Mouse (Mus musculus): ENCODE measurements around the gene Oprd1. TPM values are rescaled to one million over a fixed set of nuclear protein-coding genes. Genes with fewer than 3 reads are reported as not detected.

The Oprd1 gene
- polyA plus RNA-seq (2014; fragmentation: Nextera tagmentation; extraction: Ambion mirVana) = not detected in 2 replicates

DNA sequence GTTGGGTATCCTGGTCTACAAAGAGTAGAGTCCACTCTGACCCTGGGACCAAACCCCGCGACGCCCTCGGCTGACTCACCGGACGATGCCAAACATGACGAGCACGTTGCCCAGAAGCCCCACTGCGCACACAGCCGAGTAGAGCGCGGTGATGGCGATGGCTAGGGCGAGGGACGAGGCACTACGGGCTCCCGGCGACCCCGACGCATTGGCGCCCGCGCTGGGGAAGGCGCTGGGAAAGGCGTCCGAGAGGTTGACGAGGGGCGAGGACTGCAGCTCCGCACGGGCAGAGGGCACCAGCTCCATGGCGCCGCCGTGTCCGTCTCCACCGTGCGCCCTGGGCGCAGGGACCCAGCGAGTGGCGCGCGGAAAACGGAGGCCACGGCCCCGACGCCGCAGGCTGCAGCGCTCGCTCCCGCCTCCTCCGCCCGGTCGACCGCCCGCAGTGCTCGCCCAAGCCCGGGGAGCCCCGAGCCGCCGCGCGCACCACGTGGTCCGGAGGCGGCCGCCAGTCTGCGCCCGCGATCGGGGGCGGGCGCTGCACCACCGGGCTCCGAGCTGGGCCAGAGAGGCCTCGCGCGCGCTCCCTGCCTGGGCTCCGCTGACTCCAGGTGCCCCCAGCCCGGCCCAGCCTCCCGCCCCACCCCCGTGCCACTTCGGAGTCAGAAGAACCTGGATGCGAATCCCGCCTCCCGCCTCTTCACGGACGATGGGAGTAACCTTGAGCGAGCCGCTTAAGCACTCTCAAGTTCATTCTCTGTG is at the start of gene Oprd1:
Oprd1 (minus strand) TSS at position 407 of the 762 bp plus-strand sequence.
- Histone ChIP-seq H3K9ac (ENCODE audit: low read length) (no peak within 1 kb of the TSS), H3K36me3 (ENCODE audit: control insufficient read depth, insufficient read depth, low read length) (no peaks in the 10 kb centered on the region), H3K9me3 (ENCODE audit: control insufficient read depth, low read length) (no peaks in the 10 kb centered on the region), H3K4me1 (replicated peaks; ENCODE audit: control insufficient read depth, insufficient read depth, low read length) (no peaks in the 10 kb centered on the region), H3K27me3 (ENCODE audit: control insufficient read depth, insufficient read depth, low read length) (peaks cover 36% of the 10 kb centered on the region), H3K4me3 (ENCODE audit: low read depth, low read length) (peak within 1 kb of the TSS; percentile 34), H3K27ac (ENCODE audit: low read depth, low read length) (no peak within 1 kb of the TSS), H3K4me2 (ENCODE audit: low read depth, low read length, severe bottlenecking) (peak within 1 kb of the TSS; percentile 57)
- WGBS = under 1% methylated on average over 78 of the region's 89 CpGs
- DNase-seq (ENCODE audit: low spot score) (peak; percentile 57), ATAC-seq (replicated peaks; ENCODE audit: low FRiP score) (no peak)

DNA sequence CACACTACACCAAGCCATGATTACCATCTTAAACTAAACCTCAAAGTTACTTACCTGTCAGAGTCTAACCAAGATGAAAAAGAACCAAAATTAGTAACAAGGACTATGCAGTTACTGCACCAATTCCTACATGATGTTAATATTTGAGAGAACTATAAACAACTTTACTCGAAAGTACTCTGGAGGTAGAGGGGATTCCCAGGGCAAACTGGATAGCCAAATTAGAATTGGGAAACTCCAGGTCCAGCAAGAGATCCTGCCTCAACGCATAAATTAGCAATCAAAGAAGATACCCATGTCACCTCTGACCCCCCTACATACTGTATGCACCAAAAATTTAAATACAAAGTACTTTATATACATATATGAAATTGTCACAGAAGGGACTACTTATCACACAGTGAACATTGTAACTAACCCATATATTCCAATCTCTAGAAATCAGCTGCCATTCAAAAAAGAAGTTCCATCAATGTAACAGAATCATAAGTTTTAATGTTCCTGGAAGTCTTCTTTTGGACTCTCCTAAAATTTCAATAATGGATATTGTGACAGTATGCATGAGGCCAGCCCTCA is 43.6 kb upstream of the Oprd1 start:
- H3K27me3 ChIP-seq (ENCODE audit: control insufficient read depth, insufficient read depth, low read length) = no peaks in the 10 kb centered on the region
- H3K36me3 ChIP-seq (ENCODE audit: control insufficient read depth, insufficient read depth, low read length) = peaks cover 5% of the 10 kb centered on the region; the same call in 1 of the 2 replicates
- H3K4me2 ChIP-seq (ENCODE audit: low read depth, low read length, severe bottlenecking) = no peak overlapping the region
- no peaks in the 10 kb centered on the region for H3K4me1 ChIP-seq (replicated peaks; ENCODE audit: control insufficient read depth, insufficient read depth, low read length)
- ATAC-seq (replicated peaks; ENCODE audit: low FRiP score) = no peak
- H3K27ac ChIP-seq (ENCODE audit: low read depth, low read length) = no peak overlapping the region
- no peak overlapping the region for H3K4me3 ChIP-seq (ENCODE audit: low read depth, low read length)
- no peaks in the 10 kb centered on the region for H3K9me3 ChIP-seq (ENCODE audit: control insufficient read depth, low read length)
- DNase-seq (ENCODE audit: low spot score) = no peak
- 88% methylated on average over 2 of the region's 2 CpGs for WGBS
- no peak overlapping the region for H3K9ac ChIP-seq (ENCODE audit: low read length)

DNA sequence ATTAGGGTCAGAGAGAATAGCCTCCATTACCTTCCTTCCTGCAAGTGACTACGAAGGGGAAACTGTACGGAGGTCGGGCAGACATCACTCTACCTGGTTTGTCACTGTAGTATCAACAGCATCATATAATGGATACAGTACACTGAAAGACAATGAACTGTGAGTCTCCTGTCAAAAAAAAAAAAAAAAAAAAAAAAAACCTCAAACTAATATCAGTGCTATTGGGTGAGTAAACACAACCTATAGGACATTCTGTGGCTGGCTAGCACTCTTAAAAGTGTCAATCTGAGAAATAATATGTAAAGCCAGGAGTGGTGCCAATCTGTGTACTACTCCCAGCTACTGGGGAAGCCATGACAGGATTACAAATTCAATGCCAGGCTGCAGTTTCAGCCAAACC is 38.9 kb upstream of the Oprd1 start:
- Histone ChIP-seq H3K27me3 (ENCODE audit: control insufficient read depth, insufficient read depth, low read length) (no peaks in the 10 kb centered on the region), H3K9ac (ENCODE audit: low read length) (no peak overlapping the region), H3K4me1 (replicated peaks; ENCODE audit: control insufficient read depth, insufficient read depth, low read length) (no peaks in the 10 kb centered on the region), H3K36me3 (ENCODE audit: control insufficient read depth, insufficient read depth, low read length) (peaks cover 5% of the 10 kb centered on the region; the same call in 1 of the 2 replicates), H3K4me2 (ENCODE audit: low read depth, low read length, severe bottlenecking) (no peak overlapping the region), H3K4me3 (ENCODE audit: low read depth, low read length) (no peak overlapping the region), H3K27ac (ENCODE audit: low read depth, low read length) (no peak overlapping the region), H3K9me3 (ENCODE audit: control insufficient read depth, low read length) (no peaks in the 10 kb centered on the region)
- DNase-seq (ENCODE audit: low spot score) (no peak), ATAC-seq (replicated peaks; ENCODE audit: low FRiP score) (no peak)
- 92% methylated on average over 3 of the region's 3 CpGs for WGBS

DNA sequence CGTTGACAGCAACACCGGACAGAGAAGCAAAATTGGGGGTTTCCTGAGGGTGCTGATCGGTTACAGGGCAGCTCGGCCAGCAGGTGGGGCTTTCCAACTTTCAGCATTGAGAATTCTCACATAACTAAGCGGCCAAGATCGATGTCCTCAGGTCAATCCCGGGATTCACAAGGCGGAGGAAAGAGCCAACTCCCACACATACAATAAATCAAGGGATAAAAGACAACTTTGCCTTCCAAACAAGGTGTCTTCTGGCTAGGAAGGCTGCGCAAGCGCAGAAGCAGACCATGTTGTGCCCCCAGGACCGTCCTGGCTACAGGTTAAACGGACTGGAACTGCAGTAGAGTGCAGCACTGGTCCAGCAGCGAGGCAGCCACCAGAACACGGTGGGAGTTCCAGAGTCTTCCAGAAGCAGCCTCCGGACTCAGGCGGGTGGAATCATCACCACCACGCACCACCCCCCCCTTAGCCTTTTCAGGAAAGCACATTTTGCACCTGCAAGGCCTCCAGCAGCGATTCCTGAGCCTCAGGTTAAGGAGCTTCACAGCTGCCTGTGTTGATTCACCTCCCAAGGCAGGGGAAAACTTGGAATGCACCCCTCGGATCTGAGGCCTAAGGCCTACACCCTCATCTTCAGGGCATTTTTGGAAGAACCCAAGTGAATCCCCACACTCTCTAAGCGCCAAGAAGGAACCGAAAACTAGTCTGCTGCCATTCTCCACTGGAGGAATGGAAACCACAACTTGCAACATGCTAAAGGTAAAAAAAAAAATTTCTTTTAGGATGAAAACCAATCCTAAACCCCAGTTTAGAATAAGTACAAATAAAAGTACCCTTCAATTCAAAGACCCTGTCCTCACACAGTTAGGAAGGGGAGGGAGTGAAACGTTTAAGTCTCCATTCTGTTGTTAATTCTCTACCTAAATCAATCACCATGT is 37.7 kb upstream of the Oprd1 start:
- no peak for ATAC-seq (replicated peaks; ENCODE audit: low FRiP score)
- no peaks in the 10 kb centered on the region for H3K9me3 ChIP-seq (ENCODE audit: control insufficient read depth, low read length)
- H3K27me3 ChIP-seq (ENCODE audit: control insufficient read depth, insufficient read depth, low read length) = no peaks in the 10 kb centered on the region
- no peak overlapping the region for H3K9ac ChIP-seq (ENCODE audit: low read length)
- 67% methylated on average over 22 of the region's 22 CpGs for WGBS
- H3K4me2 ChIP-seq (ENCODE audit: low read depth, low read length, severe bottlenecking) = no peak overlapping the region
- DNase-seq (ENCODE audit: low spot score) = no peak
- peaks cover 5% of the 10 kb centered on the region; the same call in 1 of the 2 replicates for H3K36me3 ChIP-seq (ENCODE audit: control insufficient read depth, insufficient read depth, low read length)
- H3K27ac ChIP-seq (ENCODE audit: low read depth, low read length) = no peak overlapping the region
- no peak overlapping the region for H3K4me3 ChIP-seq (ENCODE audit: low read depth, low read length)
- H3K4me1 ChIP-seq (replicated peaks; ENCODE audit: control insufficient read depth, insufficient read depth, low read length) = no peaks in the 10 kb centered on the region

DNA sequence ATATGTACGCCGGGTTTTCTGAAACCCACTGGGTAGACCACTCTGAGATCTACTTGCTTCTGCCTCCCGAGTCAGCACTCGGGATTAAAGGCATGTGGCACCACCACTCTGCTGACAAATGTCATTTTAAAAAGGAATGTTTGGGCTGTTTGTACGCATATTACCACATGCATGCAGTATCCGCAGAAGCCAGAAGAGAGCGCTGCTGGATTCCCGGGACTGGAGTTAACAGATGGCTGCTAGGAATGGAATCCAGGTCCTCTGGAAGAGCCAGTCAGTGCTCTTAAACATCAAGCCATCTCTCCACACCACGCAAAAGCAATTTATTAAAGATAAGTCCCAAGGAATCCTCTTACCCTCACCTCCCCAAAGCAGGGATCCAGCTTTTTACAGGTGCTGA is 36.4 kb upstream of the Oprd1 start:
- Histone ChIP-seq H3K4me2 (ENCODE audit: low read depth, low read length, severe bottlenecking) (no peak overlapping the region), H3K9ac (ENCODE audit: low read length) (no peak overlapping the region), H3K9me3 (ENCODE audit: control insufficient read depth, low read length) (no peaks in the 10 kb centered on the region), H3K36me3 (ENCODE audit: control insufficient read depth, insufficient read depth, low read length) (peaks cover 3% of the 10 kb centered on the region; the same call in 1 of the 2 replicates), H3K4me3 (ENCODE audit: low read depth, low read length) (no peak overlapping the region), H3K4me1 (replicated peaks; ENCODE audit: control insufficient read depth, insufficient read depth, low read length) (no peaks in the 10 kb centered on the region), H3K27ac (ENCODE audit: low read depth, low read length) (no peak overlapping the region), H3K27me3 (ENCODE audit: control insufficient read depth, insufficient read depth, low read length) (no peaks in the 10 kb centered on the region)
- ATAC-seq (replicated peaks; ENCODE audit: low FRiP score) (no peak), DNase-seq (ENCODE audit: low spot score) (peak; percentile 67)
- 78% methylated on average over 9 of the region's 9 CpGs for WGBS

DNA sequence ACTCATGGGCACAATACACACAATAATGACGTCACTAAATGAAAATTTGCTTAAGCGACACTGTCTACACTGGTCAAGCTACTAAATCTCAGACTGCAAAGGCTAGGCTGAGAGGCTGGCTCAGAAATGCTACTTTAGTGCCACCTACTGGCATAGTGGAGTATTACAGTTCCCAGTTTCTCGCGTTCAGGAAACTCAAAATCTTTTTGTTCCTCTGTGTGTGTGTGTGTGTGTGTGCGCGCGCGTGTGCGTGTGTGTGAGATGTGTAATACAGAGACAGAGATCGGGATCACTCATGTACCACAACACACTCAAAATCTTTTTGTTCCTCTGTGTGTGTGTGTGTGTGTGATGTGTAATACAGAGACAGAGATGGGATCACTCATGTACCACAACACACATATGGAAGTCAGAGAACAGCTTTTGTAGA is 34.4 kb upstream of the Oprd1 start:
- H3K4me1 ChIP-seq (replicated peaks; ENCODE audit: control insufficient read depth, insufficient read depth, low read length) = no peaks in the 10 kb centered on the region
- H3K9me3 ChIP-seq (ENCODE audit: control insufficient read depth, low read length) = no peaks in the 10 kb centered on the region
- no peaks in the 10 kb centered on the region for H3K36me3 ChIP-seq (ENCODE audit: control insufficient read depth, insufficient read depth, low read length)
- no peak overlapping the region for H3K4me3 ChIP-seq (ENCODE audit: low read depth, low read length)
- 8% methylated on average over 10 of the region's 10 CpGs for WGBS
- H3K4me2 ChIP-seq (ENCODE audit: low read depth, low read length, severe bottlenecking) = no peak overlapping the region
- DNase-seq (ENCODE audit: low spot score) (peak; percentile 81), ATAC-seq (replicated peaks; ENCODE audit: low FRiP score) (peak; percentile 82)
- H3K27ac ChIP-seq (ENCODE audit: low read depth, low read length) = no peak overlapping the region
- H3K27me3 ChIP-seq (ENCODE audit: control insufficient read depth, insufficient read depth, low read length) = no peaks in the 10 kb centered on the region
- no peak overlapping the region for H3K9ac ChIP-seq (ENCODE audit: low read length)

DNA sequence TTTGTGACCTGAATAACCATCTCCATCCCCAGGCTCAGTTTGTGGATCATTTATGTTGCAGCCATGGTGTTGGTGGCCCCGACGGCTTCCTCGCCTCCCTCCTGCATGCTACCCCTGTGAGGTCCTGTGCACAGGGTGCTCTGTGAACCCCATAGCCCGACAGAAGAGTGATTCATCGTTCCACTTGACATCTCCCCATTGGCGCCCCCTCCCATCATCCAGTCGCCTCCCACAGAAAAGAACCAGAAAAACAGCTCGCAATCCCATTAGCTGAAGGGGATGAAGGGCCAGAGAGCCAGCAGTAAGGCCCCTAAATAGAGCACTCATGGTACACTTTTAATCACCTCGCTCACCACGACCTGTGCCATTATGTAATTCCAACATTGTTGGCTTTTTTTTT is 32.2 kb upstream of the Oprd1 start:
- 53% methylated on average over 10 of the region's 10 CpGs for WGBS
- no peaks in the 10 kb centered on the region for H3K9me3 ChIP-seq (ENCODE audit: control insufficient read depth, low read length)
- no peaks in the 10 kb centered on the region for H3K4me1 ChIP-seq (replicated peaks; ENCODE audit: control insufficient read depth, insufficient read depth, low read length)
- H3K36me3 ChIP-seq (ENCODE audit: control insufficient read depth, insufficient read depth, low read length) = no peaks in the 10 kb centered on the region
- no peak overlapping the region for H3K4me3 ChIP-seq (ENCODE audit: low read depth, low read length)
- no peak overlapping the region for H3K27ac ChIP-seq (ENCODE audit: low read depth, low read length)
- H3K4me2 ChIP-seq (ENCODE audit: low read depth, low read length, severe bottlenecking) = no peak overlapping the region
- no peak overlapping the region for H3K9ac ChIP-seq (ENCODE audit: low read length)
- no peaks in the 10 kb centered on the region for H3K27me3 ChIP-seq (ENCODE audit: control insufficient read depth, insufficient read depth, low read length)
- ATAC-seq (replicated peaks; ENCODE audit: low FRiP score) (no peak), DNase-seq (ENCODE audit: low spot score) (no peak)

DNA sequence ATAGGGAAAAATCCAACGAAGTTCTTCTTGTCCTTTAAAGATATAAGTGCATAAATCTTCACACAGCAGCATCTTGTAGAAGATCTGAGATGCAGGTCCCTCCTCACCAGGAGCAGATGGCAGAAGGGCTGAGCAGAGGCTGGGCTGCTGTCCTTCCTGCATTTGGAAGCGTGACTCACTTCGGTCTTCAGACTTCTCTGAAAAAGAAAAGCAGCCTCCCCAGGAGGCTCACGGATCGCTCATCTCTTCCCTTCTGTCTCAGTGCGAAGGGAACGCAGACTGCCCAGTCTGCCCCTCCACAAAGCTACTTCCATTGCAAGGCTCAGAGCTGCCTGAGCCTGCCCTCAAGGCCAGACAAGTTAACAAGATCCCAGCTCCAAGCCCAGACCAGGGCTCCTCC is 26.6 kb upstream of the Oprd1 start:
- Histone ChIP-seq H3K9ac (ENCODE audit: low read length) (no peak overlapping the region), H3K4me3 (ENCODE audit: low read depth, low read length) (no peak overlapping the region), H3K4me1 (replicated peaks; ENCODE audit: control insufficient read depth, insufficient read depth, low read length) (no peaks in the 10 kb centered on the region), H3K27ac (ENCODE audit: low read depth, low read length) (no peak overlapping the region), H3K9me3 (ENCODE audit: control insufficient read depth, low read length) (no peaks in the 10 kb centered on the region), H3K27me3 (ENCODE audit: control insufficient read depth, insufficient read depth, low read length) (no peaks in the 10 kb centered on the region), H3K4me2 (ENCODE audit: low read depth, low read length, severe bottlenecking) (no peak overlapping the region), H3K36me3 (ENCODE audit: control insufficient read depth, insufficient read depth, low read length) (no peaks in the 10 kb centered on the region)
- DNase-seq (ENCODE audit: low spot score) = no peak
- ATAC-seq (replicated peaks; ENCODE audit: low FRiP score) = no peak
- 29% methylated on average over 7 of the region's 7 CpGs for WGBS

Data from forebrain, embryonic 11.5 days (tissue).